Mouse (Mus musculus): ENCODE measurements around the gene Nrn1l.

GRCm38 (mm10) chr8:105853178-105853577, 40.2 kb upstream of the Nrn1l start, which contains the start of gene Cenpt:
- TF ChIP-seq CTCF (IDR thresholded peaks at IDR 0.05; ENCODE audit: low read depth) (no peak), EP300 (optimal IDR thresholded peaks at IDR 0.05) (no peak)

Measured in stomach, postnatal 0 days (tissue).